Mouse (Mus musculus): ENCODE measurements around the gene Ttll11.

Ttll11 gene

GRCm38 (mm10) chr2:35841841-35842420 lies 137.8 kb downstream of the Ttll11 start:
- in situ Hi-C loops (cut with MboI; ENCODE audit: low pct_unique_long_range_greater_than_20kb in 1 of 2, low sequenced_read_pairs in 2 of 2, unreplicated experiment in 1 of 2), result no loop called here

GRCm38 (mm10) chr2:35840956-35841816 lies 138.5 kb downstream of the Ttll11 start:
- in situ Hi-C loops (cut with MboI; ENCODE audit: low pct_unique_long_range_greater_than_20kb in 1 of 2, low sequenced_read_pairs in 2 of 2, unreplicated experiment in 1 of 2), result no loop called here

- in situ Hi-C loops (cut with MboI; ENCODE audit: low pct_unique_long_range_greater_than_20kb in 1 of 2, low sequenced_read_pairs in 2 of 2, unreplicated experiment in 1 of 2), result no loop called here
These were observed 140.8 kb downstream of the Ttll11 start for GRCm38 (mm10) chr2:35838751-35839479.

- in situ Hi-C loops (cut with MboI; ENCODE audit: low pct_unique_long_range_greater_than_20kb in 1 of 2, low sequenced_read_pairs in 2 of 2, unreplicated experiment in 1 of 2), result no loop called here
These were observed 145.4 kb downstream of the Ttll11 start for GRCm38 (mm10) chr2:35834198-35834913.

GRCm38 (mm10) chr2:35833546-35833945 lies 146.2 kb downstream of the Ttll11 start:
- in situ Hi-C loops (cut with MboI; ENCODE audit: low pct_unique_long_range_greater_than_20kb in 1 of 2, low sequenced_read_pairs in 2 of 2, unreplicated experiment in 1 of 2), result no loop called here

GRCm38 (mm10) chr2:35832742-35833425 lies 146.8 kb downstream of the Ttll11 start:
- in situ Hi-C loops (cut with MboI; ENCODE audit: low pct_unique_long_range_greater_than_20kb in 1 of 2, low sequenced_read_pairs in 2 of 2, unreplicated experiment in 1 of 2), result no loop called here

GRCm38 (mm10) chr2:35831904-35832581 lies 147.7 kb downstream of the Ttll11 start:
- in situ Hi-C loops (cut with MboI; ENCODE audit: low pct_unique_long_range_greater_than_20kb in 1 of 2, low sequenced_read_pairs in 2 of 2, unreplicated experiment in 1 of 2), result no loop called here

- in situ Hi-C loops (cut with MboI; ENCODE audit: low pct_unique_long_range_greater_than_20kb in 1 of 2, low sequenced_read_pairs in 2 of 2, unreplicated experiment in 1 of 2), result no loop called here
These were observed 148.5 kb downstream of the Ttll11 start for GRCm38 (mm10) chr2:35830966-35831903.

GRCm38 (mm10) chr2:35829136-35829535 lies 150.6 kb downstream of the Ttll11 start:
- in situ Hi-C loops (cut with MboI; ENCODE audit: low pct_unique_long_range_greater_than_20kb in 1 of 2, low sequenced_read_pairs in 2 of 2, unreplicated experiment in 1 of 2), result no loop called here

- in situ Hi-C loops (cut with MboI; ENCODE audit: low pct_unique_long_range_greater_than_20kb in 1 of 2, low sequenced_read_pairs in 2 of 2, unreplicated experiment in 1 of 2), result no loop called here
These were observed 151.8 kb downstream of the Ttll11 start for GRCm38 (mm10) chr2:35827886-35828285.

GRCm38 (mm10) chr2:35825157-35825556 lies 154.6 kb downstream of the Ttll11 start:
- in situ Hi-C loops (cut with MboI; ENCODE audit: low pct_unique_long_range_greater_than_20kb in 1 of 2, low sequenced_read_pairs in 2 of 2, unreplicated experiment in 1 of 2), result no loop called here

- in situ Hi-C loops (cut with MboI; ENCODE audit: low pct_unique_long_range_greater_than_20kb in 1 of 2, low sequenced_read_pairs in 2 of 2, unreplicated experiment in 1 of 2), result no loop called here
These were observed 156.1 kb downstream of the Ttll11 start for GRCm38 (mm10) chr2:35823589-35823988.

- in situ Hi-C loops (cut with MboI; ENCODE audit: low pct_unique_long_range_greater_than_20kb in 1 of 2, low sequenced_read_pairs in 2 of 2, unreplicated experiment in 1 of 2), result no loop called here
These were observed 160.8 kb downstream of the Ttll11 start for GRCm38 (mm10) chr2:35818883-35819282.

GRCm38 (mm10) chr2:35816056-35816661 lies 163.6 kb downstream of the Ttll11 start:
- in situ Hi-C loops (cut with MboI; ENCODE audit: low pct_unique_long_range_greater_than_20kb in 1 of 2, low sequenced_read_pairs in 2 of 2, unreplicated experiment in 1 of 2), result no loop called here

- in situ Hi-C loops (cut with MboI; ENCODE audit: low pct_unique_long_range_greater_than_20kb in 1 of 2, low sequenced_read_pairs in 2 of 2, unreplicated experiment in 1 of 2), result no loop called here
These were observed 167.2 kb downstream of the Ttll11 start for GRCm38 (mm10) chr2:35812561-35812933.

GRCm38 (mm10) chr2:35811801-35812560 lies 167.7 kb downstream of the Ttll11 start:
- in situ Hi-C loops (cut with MboI; ENCODE audit: low pct_unique_long_range_greater_than_20kb in 1 of 2, low sequenced_read_pairs in 2 of 2, unreplicated experiment in 1 of 2), result no loop called here
